Mouse (Mus musculus): ENCODE results near the gene Efcab7. TPM values are rescaled to one million over a fixed set of nuclear protein-coding genes. Genes with fewer than 3 reads are reported as not detected.

The Efcab7 gene
- polyA plus RNA-seq, 1 experiment from 2014 or later = 14.3 TPM

- Histone ChIP-seq H3K9ac (ENCODE audit: low read depth, low read length) (no peak overlapping the region), H3K4me2 (no peak overlapping the region), H3K4me3 (ENCODE audit: low read depth, low read length) (no peak overlapping the region), H3K9me3 (ENCODE audit: control insufficient read depth, low read length) (no peaks in the 10 kb centered on the region), H3K27me3 (replicated peaks; ENCODE audit: control insufficient read depth, insufficient read depth, low read length) (no peaks in the 10 kb centered on the region), H3K27ac (ENCODE audit: low read depth, low read length) (no peak overlapping the region), H3K36me3 (ENCODE audit: control insufficient read depth, insufficient read depth, low read length) (no peaks in the 10 kb centered on the region), H3K4me1 (replicated peaks; ENCODE audit: control insufficient read depth, insufficient read depth, low read length) (peaks cover 7% of the 10 kb centered on the region)
- peak; percentile 30; the same call in 1 of the 2 replicates for ATAC-seq (replicated peaks; ENCODE audit: low FRiP score)
- DNase-seq (ENCODE audit: low spot score) = no peak
- WGBS = 71% methylated on average over 4 of the region's 4 CpGs
These were observed 97.4 kb downstream of the Efcab7 start for GRCm38 (mm10) chr4:99926380-99926779.

GRCm38 (mm10) chr4:99928521-99928920 lies 99.5 kb downstream of the Efcab7 start:
- WGBS = 40% methylated on average over 6 of the region's 6 CpGs
- no peak for DNase-seq (ENCODE audit: low spot score)
- Histone ChIP-seq H3K27me3 (replicated peaks; ENCODE audit: control insufficient read depth, insufficient read depth, low read length) (no peaks in the 10 kb centered on the region), H3K9ac (ENCODE audit: low read depth, low read length) (no peak overlapping the region), H3K36me3 (ENCODE audit: control insufficient read depth, insufficient read depth, low read length) (0 out of 2 replicates have a peak, but pooled peaks cover 3% of the 10 kb centered on the region), H3K27ac (ENCODE audit: low read depth, low read length) (no peak overlapping the region; the same call in 1 of the 2 replicates), H3K4me1 (replicated peaks; ENCODE audit: control insufficient read depth, insufficient read depth, low read length) (peaks cover 15% of the 10 kb centered on the region), H3K4me3 (ENCODE audit: low read depth, low read length) (no peak overlapping the region), H3K9me3 (ENCODE audit: control insufficient read depth, low read length) (no peaks in the 10 kb centered on the region), H3K4me2 (no peak overlapping the region)
- no peak for ATAC-seq (replicated peaks; ENCODE audit: low FRiP score)

GRCm38 (mm10) chr4:99929149-99929612 lies 100.2 kb downstream of the Efcab7 start, which contains the start of gene Pgm1:
Pgm1 (plus strand) TSS chr4:99929414.
- 4% methylated on average over 23 of the region's 23 CpGs for WGBS
- Histone ChIP-seq H3K4me2 (peak within 1 kb of the TSS; percentile 70), H3K27me3 (replicated peaks; ENCODE audit: control insufficient read depth, insufficient read depth, low read length) (no peaks in the 10 kb centered on the region), H3K4me1 (replicated peaks; ENCODE audit: control insufficient read depth, insufficient read depth, low read length) (peaks cover 15% of the 10 kb centered on the region), H3K9me3 (ENCODE audit: control insufficient read depth, low read length) (no peaks in the 10 kb centered on the region), H3K9ac (ENCODE audit: low read depth, low read length) (peak within 1 kb of the TSS; percentile 68), H3K27ac (ENCODE audit: low read depth, low read length) (peak within 1 kb of the TSS; percentile 95), H3K36me3 (ENCODE audit: control insufficient read depth, insufficient read depth, low read length) (0 out of 2 replicates have a peak, but pooled peaks cover 3% of the 10 kb centered on the region), H3K4me3 (ENCODE audit: low read depth, low read length) (peak within 1 kb of the TSS; percentile 76)
- ATAC-seq (replicated peaks; ENCODE audit: low FRiP score) (peak; percentile 85), DNase-seq (ENCODE audit: low spot score) (peak; percentile 81)

GRCm38 (mm10) chr4:99929613-99930517 lies 100.9 kb downstream of the Efcab7 start, which contains the start of gene Itgb3bp:
Itgb3bp (minus strand) TSS chr4:99929813.
- peaks cover 15% of the 10 kb centered on the region for H3K4me1 ChIP-seq (replicated peaks; ENCODE audit: control insufficient read depth, insufficient read depth, low read length)
- peaks cover 4% of the 10 kb centered on the region; the same call in 1 of the 2 replicates for H3K36me3 ChIP-seq (ENCODE audit: control insufficient read depth, insufficient read depth, low read length)
- under 1% methylated on average over 56 of the region's 57 CpGs for WGBS
- DNase-seq (ENCODE audit: low spot score) (peak; percentile 81), ATAC-seq (replicated peaks; ENCODE audit: low FRiP score) (peak; percentile 85)
- H3K9ac ChIP-seq (ENCODE audit: low read depth, low read length) = peak within 1 kb of the TSS; percentile 68
- no peaks in the 10 kb centered on the region for H3K27me3 ChIP-seq (replicated peaks; ENCODE audit: control insufficient read depth, insufficient read depth, low read length)
- H3K27ac ChIP-seq (ENCODE audit: low read depth, low read length) = peak within 1 kb of the TSS; percentile 95
- peak within 1 kb of the TSS; percentile 70 for H3K4me2 ChIP-seq
- no peaks in the 10 kb centered on the region for H3K9me3 ChIP-seq (ENCODE audit: control insufficient read depth, low read length)
- H3K4me3 ChIP-seq (ENCODE audit: low read depth, low read length) = peak within 1 kb of the TSS; percentile 76

GRCm38 (mm10) chr4:99930518-99931239 lies 101.7 kb downstream of the Efcab7 start:
- ATAC-seq (replicated peaks; ENCODE audit: low FRiP score) (no peak), DNase-seq (ENCODE audit: low spot score) (no peak)
- Histone ChIP-seq H3K4me1 (replicated peaks; ENCODE audit: control insufficient read depth, insufficient read depth, low read length) (peaks cover 15% of the 10 kb centered on the region), H3K9me3 (ENCODE audit: control insufficient read depth, low read length) (no peaks in the 10 kb centered on the region), H3K4me3 (ENCODE audit: low read depth, low read length) (peak overlapping the region; percentile 76), H3K27ac (ENCODE audit: low read depth, low read length) (0 out of 2 replicates have a peak overlapping the region, but pooled peaks have one; percentile 95), H3K27me3 (replicated peaks; ENCODE audit: control insufficient read depth, insufficient read depth, low read length) (no peaks in the 10 kb centered on the region), H3K9ac (ENCODE audit: low read depth, low read length) (peak overlapping the region; percentile 26; the same call in 1 of the 2 replicates), H3K4me2 (peak overlapping the region; percentile 70), H3K36me3 (ENCODE audit: control insufficient read depth, insufficient read depth, low read length) (peaks cover 5% of the 10 kb centered on the region; the same call in 1 of the 2 replicates)
- WGBS = 49% methylated on average over 10 of the region's 10 CpGs

GRCm38 (mm10) chr4:99931240-99931580 lies 102.2 kb downstream of the Efcab7 start:
- WGBS = 54% methylated on average over 11 of the region's 11 CpGs
- H3K4me2 ChIP-seq = peak overlapping the region; percentile 70
- no peaks in the 10 kb centered on the region for H3K9me3 ChIP-seq (ENCODE audit: control insufficient read depth, low read length)
- ATAC-seq (replicated peaks; ENCODE audit: low FRiP score) = no peak
- peak overlapping the region; percentile 76 for H3K4me3 ChIP-seq (ENCODE audit: low read depth, low read length)
- no peaks in the 10 kb centered on the region for H3K27me3 ChIP-seq (replicated peaks; ENCODE audit: control insufficient read depth, insufficient read depth, low read length)
- H3K36me3 ChIP-seq (ENCODE audit: control insufficient read depth, insufficient read depth, low read length) = peaks cover 7% of the 10 kb centered on the region; the same call in 1 of the 2 replicates
- peaks cover 15% of the 10 kb centered on the region for H3K4me1 ChIP-seq (replicated peaks; ENCODE audit: control insufficient read depth, insufficient read depth, low read length)
- H3K9ac ChIP-seq (ENCODE audit: low read depth, low read length) = 0 out of 2 replicates have a peak overlapping the region, but pooled peaks have one; percentile 30
- DNase-seq (ENCODE audit: low spot score) = no peak
- no peak overlapping the region for H3K27ac ChIP-seq (ENCODE audit: low read depth, low read length)

- Histone ChIP-seq H3K9ac (ENCODE audit: low read depth, low read length) (no peak overlapping the region), H3K9me3 (ENCODE audit: control insufficient read depth, low read length) (no peaks in the 10 kb centered on the region), H3K36me3 (ENCODE audit: control insufficient read depth, insufficient read depth, low read length) (peaks cover 7% of the 10 kb centered on the region; the same call in 1 of the 2 replicates), H3K4me2 (no peak overlapping the region; the same call in 1 of the 2 replicates), H3K4me3 (ENCODE audit: low read depth, low read length) (no peak overlapping the region), H3K4me1 (replicated peaks; ENCODE audit: control insufficient read depth, insufficient read depth, low read length) (peaks cover 15% of the 10 kb centered on the region), H3K27ac (ENCODE audit: low read depth, low read length) (no peak overlapping the region), H3K27me3 (replicated peaks; ENCODE audit: control insufficient read depth, insufficient read depth, low read length) (no peaks in the 10 kb centered on the region)
- ATAC-seq (replicated peaks; ENCODE audit: low FRiP score) = no peak
- no peak for DNase-seq (ENCODE audit: low spot score)
- WGBS = 75% methylated on average over 4 of the region's 4 CpGs
These were observed 102.8 kb downstream of the Efcab7 start for GRCm38 (mm10) chr4:99931807-99932206.

- Histone ChIP-seq H3K36me3 (ENCODE audit: control insufficient read depth, insufficient read depth, low read length) (peaks cover 10% of the 10 kb centered on the region; the same call in 1 of the 2 replicates), H3K4me3 (ENCODE audit: low read depth, low read length) (no peak overlapping the region), H3K4me2 (no peak overlapping the region), H3K27me3 (replicated peaks; ENCODE audit: control insufficient read depth, insufficient read depth, low read length) (no peaks in the 10 kb centered on the region), H3K27ac (ENCODE audit: low read depth, low read length) (no peak overlapping the region), H3K9ac (ENCODE audit: low read depth, low read length) (no peak overlapping the region), H3K4me1 (replicated peaks; ENCODE audit: control insufficient read depth, insufficient read depth, low read length) (peaks cover 15% of the 10 kb centered on the region), H3K9me3 (ENCODE audit: control insufficient read depth, low read length) (no peaks in the 10 kb centered on the region)
- ATAC-seq (replicated peaks; ENCODE audit: low FRiP score) = no peak
- no peak for DNase-seq (ENCODE audit: low spot score)
- WGBS = 88% methylated on average over 7 of the region's 7 CpGs
These were observed 105.9 kb downstream of the Efcab7 start for GRCm38 (mm10) chr4:99934859-99935258.
